Mouse (Mus musculus): ENCODE measurements around the gene Nab1.

DNA sequence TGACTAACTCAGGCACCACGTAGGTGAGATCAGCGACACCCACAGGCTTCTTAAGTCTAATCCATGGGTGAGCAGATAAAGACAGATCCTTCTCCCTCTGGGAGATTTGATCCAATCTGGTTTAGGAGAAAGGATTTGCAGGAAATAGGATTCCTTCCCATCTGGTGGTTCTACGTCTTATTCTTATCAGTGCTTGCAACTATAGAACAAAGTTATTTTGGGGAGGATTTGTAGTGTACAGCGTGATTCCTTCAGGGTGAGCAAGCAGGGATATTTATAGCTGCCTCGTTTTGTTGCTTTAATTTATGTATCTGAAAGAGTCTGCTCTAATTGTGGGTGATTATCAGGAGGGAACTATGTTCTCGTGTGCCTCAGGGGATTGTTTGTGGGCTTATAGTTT, 64.6 kb downstream of the Nab1 start:
- TF ChIP-seq CTCF (IDR thresholded peaks at IDR 0.05; ENCODE audit: control insufficient read depth, insufficient read depth, low read length), result no peak
- no peak for TF ChIP-seq POLR2A (IDR thresholded peaks at IDR 0.05; ENCODE audit: borderline replicate concordance, control insufficient read depth, low read depth, low read length)
